Mouse (Mus musculus) inflammation-experienced regulatory T-cells, adult 6 months (primary cell): ENCODE data around the gene Plcd3. TPM values are rescaled to one million over a fixed set of nuclear protein-coding genes. Genes with fewer than 3 reads are reported as not detected.

Experiments
- ATAC-seq: one replicate; pipeline ENCODE4 v1.8.0; 2017
- polyA plus RNA-seq, 3 experiments: library from polyadenylated mRNA; unstranded; fragments of 100-300 nt; shearing (Covaris generic); gene quantifications; one replicate each; pipeline ENCODE4 v1.2.1; 2017

The Plcd3 gene
- polyA plus RNA-seq, 3 experiments from 2014 or later: not detected

GRCm38 (mm10) chr11:103096979-103097894 lies 4.2 kb downstream of the Plcd3 start:
- ATAC-seq: no peak

GRCm38 (mm10) chr11:103095801-103096200 lies 5.7 kb downstream of the Plcd3 start:
- ATAC-seq: no peak

- no peak for ATAC-seq
Measured at GRCm38 (mm10) chr11:103095107-103095670, 6.3 kb downstream of the Plcd3 start.

GRCm38 (mm10) chr11:103093862-103094833 lies 7.3 kb downstream of the Plcd3 start:
- ATAC-seq: no peak

GRCm38 (mm10) chr11:103093306-103093705 lies 8.2 kb downstream of the Plcd3 start:
- no peak for ATAC-seq

GRCm38 (mm10) chr11:103081631-103082030 lies 19.8 kb downstream of the Plcd3 start:
- ATAC-seq: no peak

GRCm38 (mm10) chr11:103080323-103081091 lies 21.0 kb downstream of the Plcd3 start:
- ATAC-seq: no peak

GRCm38 (mm10) chr11:103078131-103078530 lies 23.3 kb downstream of the Plcd3 start:
- ATAC-seq: no peak

- ATAC-seq: no peak
Measured at GRCm38 (mm10) chr11:103076581-103076980, 24.9 kb downstream of the Plcd3 start.

GRCm38 (mm10) chr11:103076010-103076409 lies 25.4 kb downstream of the Plcd3 start:
- no peak for ATAC-seq

GRCm38 (mm10) chr11:103074796-103075323 lies 26.6 kb downstream of the Plcd3 start:
- ATAC-seq: no peak

GRCm38 (mm10) chr11:103074121-103074650 lies 27.3 kb downstream of the Plcd3 start:
- ATAC-seq: no peak

GRCm38 (mm10) chr11:103073671-103074070 lies 27.8 kb downstream of the Plcd3 start:
- ATAC-seq: no peak

- ATAC-seq: no peak
Measured at GRCm38 (mm10) chr11:103070322-103070880, 31.1 kb downstream of the Plcd3 start.

GRCm38 (mm10) chr11:103069731-103070130 lies 31.7 kb downstream of the Plcd3 start:
- no peak for ATAC-seq

- ATAC-seq: no peak
Measured at GRCm38 (mm10) chr11:103068884-103069283, 32.6 kb downstream of the Plcd3 start.

GRCm38 (mm10) chr11:103068272-103068671 lies 33.2 kb downstream of the Plcd3 start:
- no peak for ATAC-seq

- no peak for ATAC-seq
Measured at GRCm38 (mm10) chr11:103067457-103068001, 33.9 kb downstream of the Plcd3 start.

GRCm38 (mm10) chr11:103067051-103067361 lies 34.5 kb downstream of the Plcd3 start:
- ATAC-seq: no peak

GRCm38 (mm10) chr11:103066191-103067050 lies 35.0 kb downstream of the Plcd3 start:
- ATAC-seq: no peak
